Mouse (Mus musculus) lung, adult 2 months (tissue): ENCODE measurements around the gene Slc7a5.

Experiments
- CTCF ChIP-seq: fragments of 200-500 bp; IDR thresholded peaks from 2 replicates; pipeline ENCODE4 v1.5.1; 2011; ENCODE audit warnings: mild to moderate bottlenecking, low read length, control low read depth; ENCODE audit not compliant: insufficient read depth
- POLR2A ChIP-seq: fragments of 200-500 bp; IDR thresholded peaks from 2 replicates; pipeline ENCODE4 v1.6.1; 2011; ENCODE audit warnings: low read depth, mild to moderate bottlenecking, control low read depth, low read length, borderline replicate concordance; ENCODE audit errors: extremely low read depth

DNA sequence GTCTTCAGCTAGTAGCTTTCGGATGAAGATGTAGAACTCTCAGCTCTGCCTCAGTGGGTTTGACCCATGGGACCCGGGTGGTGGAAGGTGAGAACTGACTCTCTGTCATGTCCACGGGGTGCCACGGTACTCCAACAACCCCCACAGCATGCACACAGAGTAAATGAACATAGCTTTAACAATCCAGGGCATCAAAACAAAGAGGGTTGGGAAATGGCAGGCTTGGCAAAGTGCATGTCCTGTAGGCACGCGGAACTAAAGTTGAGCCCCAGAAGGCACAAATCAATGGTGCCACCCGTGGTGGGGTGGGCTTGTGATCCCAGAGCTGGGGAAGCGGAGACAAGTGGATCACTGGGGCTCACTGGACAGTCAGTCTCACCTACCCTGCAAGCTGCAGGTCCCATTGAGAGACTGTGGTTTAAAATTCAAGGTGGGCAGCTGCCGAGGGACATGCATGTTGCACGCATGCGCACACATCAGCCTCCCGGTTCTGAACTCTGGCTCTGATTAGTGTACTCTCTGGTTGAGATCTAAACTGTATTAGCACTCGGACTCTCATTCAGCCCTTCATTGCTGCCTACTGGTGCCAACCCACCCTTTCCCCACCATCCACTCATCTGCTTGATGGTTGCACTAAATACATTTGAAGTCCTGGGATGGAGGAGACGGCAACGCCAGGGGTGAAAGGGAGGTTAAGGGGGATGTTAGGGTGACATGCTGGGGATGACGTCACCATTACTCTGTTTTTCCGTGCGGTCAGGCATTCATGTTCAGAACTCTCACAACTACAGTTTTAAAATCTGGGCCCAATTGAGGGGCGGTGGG lies 41.0 kb upstream of the Slc7a5 start:
- TF ChIP-seq CTCF (no peak), POLR2A (no peak)
